Mouse (Mus musculus): ENCODE results near the gene Otogl. TPM values are rescaled to one million over a fixed set of nuclear protein-coding genes. Genes with fewer than 3 reads are reported as not detected.

Otogl gene
- polyA plus RNA-seq (2012): 0.01 and 0.02 TPM in 2 replicates

GRCm38 (mm10) chr10:107912084-107912573, at the start of gene Otogl:
Otogl (minus strand) TSS chr10:107912134.

GRCm38 (mm10) chr10:107719806-107720205, 192.1 kb downstream of the Otogl start, which contains the start of gene Ptprq:
Ptprq (minus strand) TSS chr10:107720051.

Other genes starting within 250 kb of the Otogl start
- gene Ptprq, start 192.1 kb downstream of the Otogl start, polyA plus RNA-seq (2012): not detected in 2 replicates

Data from megakaryocyte-erythroid progenitor cell, adult 5 weeks (primary cell).